Comparison of ENCODE assay signal across 19 mouse cellular contexts in genomic region chr9:49534958-49535357, GRCm38 (mm10). TPM values are rescaled to one million over a fixed set of nuclear protein-coding genes. Genes with fewer than 3 reads are reported as not detected.
DNase-seq lines count a peak whose midpoint lies in the region; ATAC-seq lines count a peak whose summit lies in the region.
"Had no signal": no experiment of that assay in that cellular context is flagged by ENCODE, and none has a peak within 500 bp of the region (broad histone marks: within the 10 kb centered on the region; RNA-seq: fewer than 3 reads in every experiment).

No protein-coding gene starts in this region.

- 53% methylated on average over 4 of the region's 4 CpGs for WGBS in forebrain, embryonic 15.5 days
- 38% methylated on average over 4 of the region's 4 CpGs for WGBS in forebrain, embryonic 16.5 days
- whole genome bisulfite sequencing in embryonic facial prominence, embryonic 10.5 days, result 37% methylated on average over 4 of the region's 4 CpGs
- WGBS in limb, embryonic 10.5 days, result 45% methylated on average over 4 of the region's 4 CpGs
- WGBS in midbrain, embryonic 16.5 days, result 44% methylated on average over 4 of the region's 4 CpGs

- 0 out of 2 replicates have a peak, but pooled peaks have one; percentile 36 for ATAC-seq in forebrain, embryonic 15.5 days (replicated peaks)
- no peak for ATAC-seq in forebrain, embryonic 16.5 days
- peak; percentile 71 for ATAC-seq in midbrain, embryonic 16.5 days

- DNase-seq in embryonic facial prominence, embryonic 10.5 days (ENCODE audit: low spot score), result peak; percentile 30
- DNase-seq in limb, embryonic 10.5 days (ENCODE audit: low spot score), result no peak
- DNase-seq in gastrocnemius, adult 18-20 months (ENCODE audit: low spot score), result no peak
- DNase-seq in left cerebral cortex, adult 18-20 months (ENCODE audit: low spot score in 2 of 2), result no peak
- no peak for DNase-seq in right cerebral cortex, postnatal 4 days
- DNase-seq: adrenal gland, postnatal 36 days; B cell, adult 2 months; cerebellum, adult 9-11 months; kidney, adult 18-20 months; kidney, postnatal 10 days; lung, postnatal 4 days; spleen, adult 18-20 months; thymus, adult 18-20 months had no signal

- H3K4me1 ChIP-seq in forebrain, embryonic 15.5 days, result peaks cover 23% of the 10 kb centered on the region
- peaks cover 19% of the 10 kb centered on the region; the same call in 1 of the 2 replicates for H3K4me1 ChIP-seq in forebrain, embryonic 16.5 days (replicated peaks; ENCODE audit: control insufficient read depth, insufficient read depth, low read length)
- peaks cover 56% of the 10 kb centered on the region for H3K4me1 ChIP-seq in embryonic facial prominence, embryonic 10.5 days
- H3K4me1 ChIP-seq in limb, embryonic 10.5 days, result peaks cover 45% of the 10 kb centered on the region
- H3K4me1 ChIP-seq in midbrain, embryonic 16.5 days (ENCODE audit: control insufficient read depth, insufficient read depth, low read length), result peaks cover 15% of the 10 kb centered on the region

- H3K9ac ChIP-seq in forebrain, embryonic 15.5 days (replicated peaks), result no peak overlapping the region
- no peak overlapping the region for H3K9ac ChIP-seq in forebrain, embryonic 16.5 days (replicated peaks; ENCODE audit: low read depth, low read length)
- H3K9ac ChIP-seq in midbrain, embryonic 16.5 days (ENCODE audit: low read depth, low read length), result no peak overlapping the region
- H3K9ac ChIP-seq: limb, embryonic 15.5 days had no signal

- H3K27me3 ChIP-seq in forebrain, embryonic 15.5 days, result no peaks in the 10 kb centered on the region
- H3K27me3 ChIP-seq in forebrain, embryonic 16.5 days (replicated peaks; ENCODE audit: control insufficient read depth, insufficient read depth, low read length), result no peaks in the 10 kb centered on the region
- no peaks in the 10 kb centered on the region for H3K27me3 ChIP-seq in embryonic facial prominence, embryonic 10.5 days (replicated peaks; ENCODE audit: low read depth, poor library complexity, severe bottlenecking)
- no peaks in the 10 kb centered on the region for H3K27me3 ChIP-seq in limb, embryonic 10.5 days (ENCODE audit: low read depth, poor library complexity, severe bottlenecking)
- no peaks in the 10 kb centered on the region for H3K27me3 ChIP-seq in midbrain, embryonic 16.5 days (ENCODE audit: control insufficient read depth, insufficient read depth, low read depth, low read length)
- H3K27me3 ChIP-seq: limb, embryonic 15.5 days had no signal

- no peak overlapping the region for H3K4me2 ChIP-seq in forebrain, embryonic 15.5 days (replicated peaks)
- no peak overlapping the region for H3K4me2 ChIP-seq in forebrain, embryonic 16.5 days (ENCODE audit: low read length)
- H3K4me2 ChIP-seq in midbrain, embryonic 16.5 days (ENCODE audit: low read length), result no peak overlapping the region
- H3K4me2 ChIP-seq: limb, embryonic 15.5 days had no signal

- no peak overlapping the region for H3K4me3 ChIP-seq in forebrain, embryonic 15.5 days
- H3K4me3 ChIP-seq in forebrain, embryonic 16.5 days (replicated peaks; ENCODE audit: low read length), result no peak overlapping the region
- no peak overlapping the region for H3K4me3 ChIP-seq in embryonic facial prominence, embryonic 10.5 days
- H3K4me3 ChIP-seq in limb, embryonic 10.5 days, result no peak overlapping the region
- no peak overlapping the region for H3K4me3 ChIP-seq in midbrain, embryonic 16.5 days (ENCODE audit: low read depth, low read length)
- H3K4me3 ChIP-seq: erythroblast, embryonic 14.5 days; layer of hippocampus, adult 2 months; limb, embryonic 15.5 days had no signal

- H3K9me3 ChIP-seq in forebrain, embryonic 15.5 days, result no peaks in the 10 kb centered on the region
- no peaks in the 10 kb centered on the region for H3K9me3 ChIP-seq in forebrain, embryonic 16.5 days (ENCODE audit: control insufficient read depth, low read length)
- H3K9me3 ChIP-seq in embryonic facial prominence, embryonic 10.5 days, result no peaks in the 10 kb centered on the region
- no peaks in the 10 kb centered on the region for H3K9me3 ChIP-seq in limb, embryonic 10.5 days (replicated peaks)
- no peaks in the 10 kb centered on the region for H3K9me3 ChIP-seq in midbrain, embryonic 16.5 days (replicated peaks; ENCODE audit: control insufficient read depth, low read length, poor library complexity, severe bottlenecking)
- H3K9me3 ChIP-seq: limb, embryonic 15.5 days had no signal

- H3K27ac ChIP-seq in forebrain, embryonic 15.5 days (replicated peaks), result no peak overlapping the region
- H3K27ac ChIP-seq in forebrain, embryonic 16.5 days (ENCODE audit: low read length), result no peak overlapping the region
- H3K27ac ChIP-seq in embryonic facial prominence, embryonic 10.5 days (replicated peaks), result peak overlapping the region; percentile 70; the same call in 1 of the 2 replicates
- peak overlapping the region; percentile 61; the same call in 1 of the 2 replicates for H3K27ac ChIP-seq in limb, embryonic 10.5 days
- no peak overlapping the region for H3K27ac ChIP-seq in midbrain, embryonic 16.5 days (ENCODE audit: low read length)
- H3K27ac ChIP-seq: limb, embryonic 15.5 days had no signal

- H3K36me3 ChIP-seq in forebrain, embryonic 15.5 days, result peaks cover 10% of the 10 kb centered on the region
- H3K36me3 ChIP-seq in forebrain, embryonic 16.5 days (ENCODE audit: control insufficient read depth, insufficient read depth), result no peaks in the 10 kb centered on the region; the same call in 1 of the 2 replicates
- no peaks in the 10 kb centered on the region for H3K36me3 ChIP-seq in embryonic facial prominence, embryonic 10.5 days (replicated peaks)
- H3K36me3 ChIP-seq in limb, embryonic 10.5 days, result no peaks in the 10 kb centered on the region
- peaks cover 13% of the 10 kb centered on the region for H3K36me3 ChIP-seq in midbrain, embryonic 16.5 days (ENCODE audit: control insufficient read depth, insufficient read depth, low read length)

RNA-seq across cellular contexts. Expression of gene Ttc12, which starts 48.9 kb away (rescaled TPM):
- polyA plus RNA-seq in forebrain, embryonic 15.5 days (2015; fragmentation: Nextera tagmentation; extraction: Ambion mirVana), result 0.83 and 1.8 TPM in 2 replicates
- polyA plus RNA-seq in forebrain, embryonic 16.5 days (2015; fragmentation: Nextera tagmentation; extraction: Ambion mirVana), result 1.0 and 1.4 TPM in 2 replicates
- polyA plus RNA-seq in embryonic facial prominence, embryonic 10.5 days (2016; fragmentation: Nextera tagmentation; extraction: Ambion mirVana), result 1.4 and 1.6 TPM in 2 replicates
- 1.2 and 1.7 TPM in 2 replicates for polyA plus RNA-seq in limb, embryonic 10.5 days (2016; fragmentation: Nextera tagmentation; extraction: Ambion mirVana)
- 1.7 and 1.9 TPM in 2 replicates for polyA plus RNA-seq in midbrain, embryonic 16.5 days (2015; fragmentation: Nextera tagmentation; extraction: Ambion mirVana)
- 1 to 10 TPM in 1 of 2 experiments, under 1 TPM in 1; 0.91 to 1.1 TPM for total RNA-seq in gastrocnemius, adult 18-20 months (2021)
- 1 to 10 TPM; 1.1 to 1.4 TPM for total RNA-seq in left cerebral cortex, adult 18-20 months (2021)
- polyA plus RNA-seq: erythroblast, embryonic 14.5 days had no signal

Comparison
In these comparisons a context has a peak if more than half of its experiments do, and no peak if none do; other contexts are left out.
1. H3K27ac ChIP-seq: peak in embryonic facial prominence, embryonic 10.5 days (single experiment) and limb, embryonic 10.5 days (single experiment); none in forebrain, embryonic 15.5 days (single experiment), forebrain, embryonic 16.5 days (single experiment) and midbrain, embryonic 16.5 days (single experiment).